Mouse (Mus musculus) testis, postnatal 10 days (tissue): Measurements from ENCODE around the gene Ly6g6c.

Experiments
- DNase-seq: peaks from one replicate; pipeline ENCODE4 v3.0.0; 2021; ENCODE audit warnings: low spot score

The Ly6g6c gene

GRCm38 (mm10) chr17:35115046-35116019, 50.1 kb downstream of the Ly6g6c start, which contains the start of gene Ly6g5b:
Ly6g5b (minus strand) TSS chr17:35115428.
- peak; percentile 71 for DNase-seq
